Mouse (Mus musculus): ENCODE data around the gene Nhlrc3. TPM values are rescaled to one million over a fixed set of nuclear protein-coding genes. Genes with fewer than 3 reads are reported as not detected.

Gene Nhlrc3
- polyA plus RNA-seq, 1 experiment: 7.1 TPM

- peaks cover 11% of the 10 kb centered on the region for H3K36me3 ChIP-seq (ENCODE audit: control insufficient read depth, insufficient read depth, low read length)
- no peak overlapping the region for H3K4me3 ChIP-seq (ENCODE audit: extremely low read depth, insufficient read depth, insufficient read length)
- no peaks in the 10 kb centered on the region for H3K27me3 ChIP-seq (ENCODE audit: control insufficient read depth, insufficient read depth, low read length)
- no peak for DNase-seq (ENCODE audit: low read depth in 1 of 2, low spot score in 2 of 2)
- WGBS: 52% methylated on average over 8 of the region's 8 CpGs
- no peak for TF ChIP-seq POLR2A (IDR thresholded peaks at IDR 0.05; ENCODE audit: low read depth, low read length)
- TF ChIP-seq CTCF (IDR thresholded peaks at IDR 0.05; ENCODE audit: extremely low read depth, insufficient read depth, insufficient read length, insufficient replicate concordance): no peak
- H3K27ac ChIP-seq (ENCODE audit: insufficient read depth, low read length): peak overlapping the region; percentile 33; the same call in 1 of the 2 replicates
- H3K4me1 ChIP-seq (ENCODE audit: control insufficient read depth, insufficient read depth, insufficient read length): peaks cover 4% of the 10 kb centered on the region; the same call in 1 of the 2 replicates
These were observed 20.4 kb upstream of the Nhlrc3 start for GRCm38 (mm10) chr3:53483414-53484059.

GRCm38 (mm10) chr3:53478419-53479046 is 15.4 kb upstream of the Nhlrc3 start:
- peaks cover 2% of the 10 kb centered on the region; the same call in 1 of the 2 replicates for H3K4me1 ChIP-seq (ENCODE audit: control insufficient read depth, insufficient read depth, insufficient read length)
- H3K27me3 ChIP-seq (ENCODE audit: control insufficient read depth, insufficient read depth, low read length): no peaks in the 10 kb centered on the region
- no peak for TF ChIP-seq CTCF (IDR thresholded peaks at IDR 0.05; ENCODE audit: extremely low read depth, insufficient read depth, insufficient read length, insufficient replicate concordance)
- no peak for TF ChIP-seq POLR2A (IDR thresholded peaks at IDR 0.05; ENCODE audit: low read depth, low read length)
- peaks cover 36% of the 10 kb centered on the region for H3K36me3 ChIP-seq (ENCODE audit: control insufficient read depth, insufficient read depth, low read length)
- H3K4me3 ChIP-seq (ENCODE audit: extremely low read depth, insufficient read depth, insufficient read length): no peak overlapping the region
- no peak overlapping the region for H3K27ac ChIP-seq (ENCODE audit: insufficient read depth, low read length)
- WGBS: 95% methylated on average over 30 of the region's 30 CpGs
- DNase-seq (ENCODE audit: low read depth in 1 of 2, low spot score in 2 of 2): no peak

GRCm38 (mm10) chr3:53477468-53477867 is 14.3 kb upstream of the Nhlrc3 start:
- WGBS: 90% methylated on average over 17 of the region's 17 CpGs
- no peak for TF ChIP-seq CTCF (IDR thresholded peaks at IDR 0.05; ENCODE audit: extremely low read depth, insufficient read depth, insufficient read length, insufficient replicate concordance)
- TF ChIP-seq POLR2A (IDR thresholded peaks at IDR 0.05; ENCODE audit: low read depth, low read length): no peak
- DNase-seq (ENCODE audit: low read depth in 1 of 2, low spot score in 2 of 2): no peak

GRCm38 (mm10) chr3:53475889-53476288 is 12.8 kb upstream of the Nhlrc3 start:
- peaks cover 58% of the 10 kb centered on the region for H3K36me3 ChIP-seq (ENCODE audit: control insufficient read depth, insufficient read depth, low read length)

More at GRCm38 (mm10) chr3:53477468-53477867, 14.3 kb upstream of the Nhlrc3 start:
- Histone ChIP-seq H3K27ac (ENCODE audit: insufficient read depth, low read length) (no peak overlapping the region), H3K4me3 (ENCODE audit: extremely low read depth, insufficient read depth, insufficient read length) (no peak overlapping the region), H3K4me1 (ENCODE audit: control insufficient read depth, insufficient read depth, insufficient read length) (no peaks in the 10 kb centered on the region), H3K36me3 (ENCODE audit: control insufficient read depth, insufficient read depth, low read length) (peaks cover 45% of the 10 kb centered on the region), H3K27me3 (ENCODE audit: control insufficient read depth, insufficient read depth, low read length) (no peaks in the 10 kb centered on the region)

GRCm38 (mm10) chr3:53474179-53474578 is 11.0 kb upstream of the Nhlrc3 start:
- 84% methylated on average over 4 of the region's 4 CpGs for WGBS
- DNase-seq (ENCODE audit: low read depth in 1 of 2, low spot score in 2 of 2): no peak
- Histone ChIP-seq H3K4me1 (ENCODE audit: control insufficient read depth, insufficient read depth, insufficient read length) (no peaks in the 10 kb centered on the region), H3K4me3 (ENCODE audit: extremely low read depth, insufficient read depth, insufficient read length) (no peak overlapping the region), H3K27ac (ENCODE audit: insufficient read depth, low read length) (no peak overlapping the region), H3K36me3 (ENCODE audit: control insufficient read depth, insufficient read depth, low read length) (peaks cover 55% of the 10 kb centered on the region), H3K27me3 (ENCODE audit: control insufficient read depth, insufficient read depth, low read length) (no peaks in the 10 kb centered on the region)
- no peak for TF ChIP-seq CTCF (IDR thresholded peaks at IDR 0.05; ENCODE audit: extremely low read depth, insufficient read depth, insufficient read length, insufficient replicate concordance)
- TF ChIP-seq POLR2A (IDR thresholded peaks at IDR 0.05; ENCODE audit: low read depth, low read length): no peak

More at GRCm38 (mm10) chr3:53475889-53476288, 12.8 kb upstream of the Nhlrc3 start:
- Histone ChIP-seq H3K4me3 (ENCODE audit: extremely low read depth, insufficient read depth, insufficient read length) (no peak overlapping the region), H3K27ac (ENCODE audit: insufficient read depth, low read length) (no peak overlapping the region), H3K27me3 (ENCODE audit: control insufficient read depth, insufficient read depth, low read length) (no peaks in the 10 kb centered on the region), H3K4me1 (ENCODE audit: control insufficient read depth, insufficient read depth, insufficient read length) (no peaks in the 10 kb centered on the region)
- TF ChIP-seq CTCF (IDR thresholded peaks at IDR 0.05; ENCODE audit: extremely low read depth, insufficient read depth, insufficient read length, insufficient replicate concordance): peak; percentile 42; the same call in 1 of the 2 replicates
- TF ChIP-seq POLR2A (IDR thresholded peaks at IDR 0.05; ENCODE audit: low read depth, low read length): no peak
- 68% methylated on average over 6 of the region's 6 CpGs for WGBS
- DNase-seq (ENCODE audit: low read depth in 1 of 2, low spot score in 2 of 2): no peak

- 96% methylated on average over 5 of the region's 5 CpGs for WGBS
- Histone ChIP-seq H3K4me1 (ENCODE audit: control insufficient read depth, insufficient read depth, insufficient read length) (no peaks in the 10 kb centered on the region), H3K36me3 (ENCODE audit: control insufficient read depth, insufficient read depth, low read length) (peaks cover 39% of the 10 kb centered on the region), H3K27me3 (ENCODE audit: control insufficient read depth, insufficient read depth, low read length) (no peaks in the 10 kb centered on the region), H3K4me3 (ENCODE audit: extremely low read depth, insufficient read depth, insufficient read length) (no peak overlapping the region), H3K27ac (ENCODE audit: insufficient read depth, low read length) (no peak overlapping the region)
- TF ChIP-seq POLR2A (IDR thresholded peaks at IDR 0.05; ENCODE audit: low read depth, low read length) (no peak), CTCF (IDR thresholded peaks at IDR 0.05; ENCODE audit: extremely low read depth, insufficient read depth, insufficient read length, insufficient replicate concordance) (no peak)
- no peak for DNase-seq (ENCODE audit: low read depth in 1 of 2, low spot score in 2 of 2)
These were observed 8.9 kb upstream of the Nhlrc3 start for GRCm38 (mm10) chr3:53472061-53472460.

DNA sequence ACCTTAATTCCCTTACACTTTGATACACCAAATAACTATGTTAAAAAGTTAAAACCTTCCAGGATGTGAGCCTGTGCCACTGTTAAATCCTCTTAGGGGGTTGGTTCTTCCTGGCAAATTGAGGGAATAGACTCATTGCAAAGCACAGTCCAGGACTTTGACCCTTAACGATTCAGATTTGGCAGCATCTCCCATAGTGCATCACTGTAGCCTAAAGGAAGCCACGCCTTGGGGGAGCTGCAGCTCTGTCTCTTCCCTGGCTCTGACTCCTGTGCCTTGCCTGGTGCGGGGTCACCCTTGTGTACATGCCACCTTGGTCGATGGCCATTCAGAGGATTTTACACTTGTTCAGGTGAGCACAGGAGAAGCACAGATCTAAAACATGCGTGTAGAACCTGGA is 6.5 kb upstream of the Nhlrc3 start:
- peaks cover 9% of the 10 kb centered on the region for H3K4me1 ChIP-seq (ENCODE audit: control insufficient read depth, insufficient read depth, insufficient read length)
- H3K4me3 ChIP-seq (ENCODE audit: extremely low read depth, insufficient read depth, insufficient read length): no peak overlapping the region
- 90% methylated on average over 5 of the region's 5 CpGs for WGBS
- TF ChIP-seq CTCF (IDR thresholded peaks at IDR 0.05; ENCODE audit: extremely low read depth, insufficient read depth, insufficient read length, insufficient replicate concordance): no peak
- TF ChIP-seq POLR2A (IDR thresholded peaks at IDR 0.05; ENCODE audit: low read depth, low read length): no peak
- H3K27me3 ChIP-seq (ENCODE audit: control insufficient read depth, insufficient read depth, low read length): no peaks in the 10 kb centered on the region
- peaks cover 34% of the 10 kb centered on the region for H3K36me3 ChIP-seq (ENCODE audit: control insufficient read depth, insufficient read depth, low read length)
- no peak overlapping the region for H3K27ac ChIP-seq (ENCODE audit: insufficient read depth, low read length)
- DNase-seq (ENCODE audit: low read depth in 1 of 2, low spot score in 2 of 2): no peak
